Mouse (Mus musculus) layer of hippocampus, adult 6 months (tissue): ENCODE results near the gene Itgav. TPM values are rescaled to one million over a fixed set of nuclear protein-coding genes. Genes with fewer than 3 reads are reported as not detected.

Source experiments
- long read RNA-seq, 2 experiments: library from polyadenylated mRNA; unstranded; transcript quantifications; one replicate each; pipeline ENCODE4 v2.0.0; 2019 to 2020
- polyA plus RNA-seq: library from polyadenylated mRNA; unstranded; fragments of <200 nt; fragmentation: Nextera tagmentation; gene quantifications from 2 replicates; pipeline ENCODE4 v1.2.3, GENCODE M21; 2021

Gene Itgav
- polyA plus RNA-seq, result 23.3 and 42.4 TPM in 2 replicates
- long read RNA-seq, experiment 1, partial matches to known transcripts, result 1 of 20 reads
- long read RNA-seq, experiment 1, other reads (novel, unspliced or antisense), result 19 of 20 reads
- long read RNA-seq, experiment 2, full-length matches to known transcripts, result 5 of 35 reads
- long read RNA-seq, experiment 2, partial matches to known transcripts, result 13 of 35 reads
- long read RNA-seq, experiment 2, other reads (novel, unspliced or antisense), result 17 of 35 reads

DNA sequence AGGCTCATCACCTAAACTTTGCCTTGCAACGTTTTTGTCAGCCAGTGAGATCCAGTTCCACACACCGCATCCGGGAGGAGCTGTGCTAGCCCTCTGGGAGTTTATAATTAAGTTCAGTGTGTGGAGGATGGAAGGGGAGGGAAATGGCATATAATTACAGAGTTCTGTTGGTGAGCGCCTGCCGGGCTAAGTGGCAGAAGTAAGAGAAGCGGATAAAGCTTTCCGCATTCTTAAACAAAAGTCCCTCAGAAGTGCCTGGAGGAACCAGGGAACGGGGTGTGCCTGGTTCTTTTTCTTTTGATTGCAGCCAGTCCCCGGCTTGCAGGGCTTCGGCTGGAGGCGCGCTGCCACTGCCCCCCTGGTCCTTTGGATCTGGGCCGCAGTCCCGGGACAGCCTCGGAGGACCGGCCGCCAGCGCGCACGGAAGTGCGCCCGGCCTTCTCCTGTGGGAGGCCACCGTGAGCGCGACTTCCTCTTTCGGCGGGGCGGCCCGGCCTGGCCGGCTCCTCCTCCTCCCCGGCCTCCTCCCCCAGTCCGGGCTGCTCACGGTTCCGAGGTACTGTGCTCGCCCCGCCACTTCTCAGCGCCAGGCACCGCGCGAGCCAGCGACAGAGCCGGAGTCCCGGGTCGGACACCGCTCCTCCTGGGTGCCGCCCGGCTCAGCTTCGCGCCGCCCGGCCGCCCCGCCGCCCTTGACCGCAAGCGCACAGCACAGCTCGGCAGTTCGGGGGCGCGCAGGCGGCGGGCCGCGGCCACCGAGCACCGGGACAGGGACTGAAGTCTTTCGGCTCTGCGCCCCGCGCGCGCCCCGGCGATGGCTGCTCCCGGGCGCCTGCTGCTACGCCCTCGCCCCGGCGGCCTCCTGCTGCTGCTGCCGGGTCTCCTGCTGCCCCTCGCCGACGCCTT, at the start of gene Itgav:
Gene Itgav (plus strand): TSS at position 477 of the 906 bp plus-strand sequence.

DNA sequence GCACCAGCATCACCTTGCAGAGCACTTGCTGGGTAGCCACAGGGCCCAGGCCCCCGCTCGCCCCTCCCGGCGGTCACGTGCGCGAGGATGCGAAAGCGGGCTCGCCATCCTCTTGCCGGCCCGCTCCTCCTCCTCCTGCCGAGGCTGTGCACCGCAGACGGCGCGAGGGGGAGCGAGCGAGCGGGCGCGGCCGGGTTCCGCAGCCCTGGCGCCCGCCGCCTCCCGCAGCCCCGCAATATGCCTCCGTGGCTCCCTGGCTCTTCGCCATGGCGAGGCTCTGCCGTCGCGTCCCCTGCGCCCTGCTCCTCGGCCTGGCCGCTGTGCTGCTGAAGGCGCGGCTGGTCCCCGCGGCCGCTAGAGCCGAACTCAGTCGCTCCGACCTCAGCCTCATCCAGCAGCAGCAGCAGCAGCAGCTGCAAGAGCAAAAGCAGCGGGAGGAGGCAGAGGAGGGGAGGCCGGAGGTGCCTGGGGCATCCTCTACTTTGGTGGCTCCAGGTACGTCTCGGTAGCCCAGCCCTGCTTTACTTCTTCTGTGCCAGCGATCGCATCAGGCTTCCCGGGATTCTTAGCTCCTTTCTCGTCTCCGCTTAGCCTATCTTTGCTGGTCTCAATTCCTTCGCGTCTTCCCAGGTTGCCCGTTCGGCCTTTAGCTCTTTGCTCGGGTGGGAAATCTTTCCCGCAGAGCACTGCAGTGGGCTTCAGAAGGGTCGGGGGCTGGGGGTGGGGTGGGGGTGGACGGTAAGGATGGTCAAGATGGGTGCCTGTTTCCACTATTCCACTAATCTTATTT, 88.5 kb downstream of the Itgav start, which contains the start of gene Fam171b:
Gene Fam171b (plus strand): TSS at position 154 of the 790 bp plus-strand sequence.

Other genes starting within 250 kb of the Itgav start
- gene Zc3h15, start 80.0 kb upstream of the Itgav start, polyA plus RNA-seq, result 207 and 213 TPM in 2 replicates
- 80.4 and 87.7 TPM in 2 replicates for gene Fam171b, start 88.2 kb downstream of the Itgav start, polyA plus RNA-seq
- 0.06 TPM in 1 of 2 replicates, not detected in the other for gene Zswim2, start 216.8 kb downstream of the Itgav start, polyA plus RNA-seq
- gene Gm13698, start 231.3 kb downstream of the Itgav start, polyA plus RNA-seq, result not detected in 2 replicates
- gene Gm13693, start 237.1 kb downstream of the Itgav start, polyA plus RNA-seq, result not detected in 2 replicates
- gene Gm13695, start 242.9 kb downstream of the Itgav start, polyA plus RNA-seq, result not detected in 2 replicates
- gene Gm13696, start 248.7 kb downstream of the Itgav start, polyA plus RNA-seq, result not detected in 2 replicates